Mouse (Mus musculus): Measurements from ENCODE around the gene Rcan1.

The Rcan1 gene

DNA sequence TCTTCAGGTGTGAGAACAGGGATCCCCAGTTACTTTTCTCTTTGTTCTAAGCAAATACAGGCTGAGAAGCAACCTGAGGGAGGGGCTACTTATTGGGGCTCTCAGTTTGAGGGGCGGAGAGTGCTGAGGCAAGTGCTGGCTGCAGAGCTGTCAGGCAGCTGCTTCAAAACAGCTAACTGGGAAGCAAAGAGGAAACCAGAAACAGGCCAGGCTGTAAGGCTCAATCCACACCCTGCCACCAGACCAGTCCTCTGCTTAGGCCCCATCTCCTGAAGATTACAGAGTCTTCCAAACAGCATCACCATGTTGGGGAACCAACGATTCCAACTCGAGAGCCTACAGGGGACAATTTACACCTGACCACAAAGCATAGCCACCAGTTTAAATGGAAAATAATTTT lies 2.2 kb upstream of the Rcan1 start:
- DNase-seq (ENCODE audit: low spot score in 2 of 2): no peak

DNA sequence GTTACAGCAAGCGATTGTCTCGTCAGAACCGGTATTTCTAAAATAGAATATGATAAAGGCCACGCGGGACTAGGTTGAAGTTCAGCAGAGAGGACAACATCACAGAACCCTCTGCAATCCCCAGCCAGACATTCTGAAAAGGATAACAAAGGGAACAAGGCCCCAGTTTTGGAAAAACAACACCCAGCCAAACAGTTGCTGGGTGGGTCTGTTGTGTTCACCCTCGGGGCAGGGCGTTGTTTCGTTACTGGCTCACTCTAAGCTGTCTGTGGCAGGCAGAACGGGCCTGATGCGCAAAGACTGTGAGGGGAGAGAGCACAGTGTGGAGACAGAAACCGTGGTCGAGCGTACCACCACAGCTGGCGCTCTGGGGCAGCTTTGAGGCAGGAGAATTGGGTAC lies 2.2 kb downstream of the Rcan1 start:
- no peak for DNase-seq (ENCODE audit: low spot score in 2 of 2)

DNA sequence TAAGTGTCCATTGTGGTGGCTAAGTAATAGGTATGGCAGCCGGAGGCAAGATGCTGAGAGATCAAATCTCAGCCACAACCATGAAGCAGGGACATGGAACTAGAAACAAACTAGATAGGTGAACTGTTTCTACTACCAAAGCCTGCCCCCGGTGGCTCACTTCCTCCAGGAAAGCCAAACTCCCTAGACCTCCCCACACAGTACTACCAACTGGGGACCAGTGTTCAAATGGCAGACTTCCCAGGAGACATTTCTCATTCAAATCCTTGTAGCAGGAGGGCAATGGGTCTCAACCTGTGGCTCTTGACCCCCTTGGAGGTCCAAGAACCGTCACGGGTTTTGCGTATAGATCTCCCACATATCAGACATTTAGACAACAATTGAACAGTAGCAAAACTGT lies 3.6 kb downstream of the Rcan1 start:
- DNase-seq (ENCODE audit: low spot score in 2 of 2): no peak

DNA sequence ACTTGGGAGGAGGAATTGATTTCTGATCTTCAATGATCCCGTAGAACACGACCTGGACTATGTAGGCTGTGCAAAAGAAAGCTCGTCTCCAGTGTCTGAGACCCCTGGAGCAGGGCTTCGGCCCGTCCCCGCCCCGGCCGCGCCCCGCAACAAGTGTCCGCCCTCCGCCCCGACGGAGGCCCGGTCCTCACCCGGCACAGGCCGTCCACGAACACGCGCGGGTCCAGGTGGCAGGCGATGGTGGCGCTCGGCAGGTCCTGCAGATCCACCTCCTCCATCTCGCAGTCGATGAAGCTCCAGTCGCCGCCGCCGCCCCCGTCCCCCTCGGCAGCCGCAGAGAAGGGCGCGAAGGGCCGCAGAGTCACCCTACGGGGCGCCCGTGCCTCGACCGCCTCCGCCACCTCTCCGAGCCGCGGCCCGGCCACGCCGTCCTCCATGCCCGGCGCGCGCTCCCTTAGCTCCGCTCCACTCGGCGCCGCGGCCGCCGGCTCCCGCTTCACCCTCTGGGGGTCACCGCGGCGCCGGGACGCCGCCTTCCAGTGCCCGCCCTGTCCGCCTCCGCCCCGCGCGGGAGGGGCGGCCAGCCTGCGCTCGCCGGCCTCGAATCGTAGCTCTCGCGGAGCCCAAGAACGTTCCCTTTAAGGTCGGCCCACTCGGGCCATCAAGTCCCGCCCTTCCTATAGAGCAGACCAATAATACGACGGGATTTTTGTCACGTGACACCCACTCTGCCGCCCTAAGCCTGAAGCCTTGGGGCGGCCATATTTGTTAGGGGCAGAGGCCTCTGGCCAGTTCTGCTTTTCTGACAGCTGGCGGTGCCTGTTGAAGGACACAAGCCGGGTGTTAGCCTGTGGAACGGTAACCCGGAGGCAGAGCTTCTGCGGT lies 4.8 kb downstream of the Rcan1 start:
- DNase-seq (ENCODE audit: low spot score in 2 of 2): peak; percentile 95 to 96

DNA sequence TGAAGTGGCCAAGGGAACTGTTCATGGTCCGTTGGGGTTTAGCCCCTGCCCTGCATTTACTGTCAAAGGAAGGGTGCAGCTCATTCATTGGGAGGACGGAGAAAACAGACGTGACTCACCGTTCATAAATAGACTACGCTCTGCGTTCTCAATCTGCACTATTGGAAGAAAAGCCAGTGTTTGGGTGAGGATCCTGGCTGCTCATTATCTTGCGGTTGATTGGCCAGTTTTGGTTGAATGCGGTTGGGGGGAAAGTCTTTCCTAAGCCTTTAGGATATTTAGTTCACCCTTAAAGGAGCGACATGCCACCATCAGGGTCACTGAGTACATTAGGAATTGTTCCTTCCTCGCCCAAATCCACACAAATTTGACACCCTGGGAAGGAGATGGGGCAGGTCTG lies 5.4 kb downstream of the Rcan1 start:
- DNase-seq (ENCODE audit: low spot score in 2 of 2): no peak

DNA sequence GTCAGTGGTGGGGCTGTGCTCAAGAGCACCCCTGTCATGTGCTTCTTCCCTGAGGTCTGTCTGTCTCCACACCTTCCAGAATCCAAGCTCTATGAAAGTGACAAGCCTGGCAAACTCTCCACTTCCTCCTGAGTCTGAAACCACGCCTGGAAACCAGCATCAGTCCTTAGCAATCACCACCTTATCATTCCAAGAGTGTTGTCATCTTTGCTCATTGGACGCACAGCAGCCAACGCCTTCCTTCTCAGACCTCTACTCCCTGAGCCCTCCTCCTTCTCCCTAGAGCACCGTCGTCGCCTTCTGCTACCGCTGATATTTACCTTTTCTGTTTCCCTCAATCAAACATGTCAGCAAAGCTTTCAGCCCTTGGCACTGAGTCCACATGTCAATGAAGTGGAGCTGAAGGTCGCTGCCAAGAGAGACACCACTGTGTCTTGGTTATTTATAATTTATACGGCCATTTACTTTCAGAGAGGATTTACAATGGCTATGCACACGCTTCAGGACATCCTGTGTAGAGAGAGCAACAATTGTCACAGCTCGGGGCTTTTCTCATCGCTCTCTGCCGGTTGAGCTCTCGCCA lies 6.2 kb downstream of the Rcan1 start:
- DNase-seq (ENCODE audit: low spot score in 2 of 2): no peak

DNA sequence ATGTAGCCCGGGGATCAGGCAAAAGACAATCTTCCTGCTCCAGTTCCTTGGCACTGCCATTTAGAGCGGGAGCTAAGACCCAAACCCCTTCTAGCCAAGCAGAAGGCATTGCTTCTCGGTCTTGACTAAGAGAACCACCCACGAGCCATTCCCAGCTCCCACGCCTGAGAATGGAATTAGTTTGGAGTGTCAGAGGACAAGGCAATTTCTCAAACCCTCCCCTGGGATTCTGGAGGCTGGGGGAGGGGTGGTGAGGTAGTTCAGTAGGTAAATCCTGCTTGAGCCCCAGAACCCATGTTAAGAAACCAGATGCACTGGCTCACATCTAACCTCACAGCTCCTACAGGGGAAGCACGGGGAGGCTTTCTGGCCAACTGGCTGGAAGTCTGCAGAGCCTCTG lies 9.3 kb downstream of the Rcan1 start:
- DNase-seq (ENCODE audit: low spot score in 2 of 2): no peak

DNA sequence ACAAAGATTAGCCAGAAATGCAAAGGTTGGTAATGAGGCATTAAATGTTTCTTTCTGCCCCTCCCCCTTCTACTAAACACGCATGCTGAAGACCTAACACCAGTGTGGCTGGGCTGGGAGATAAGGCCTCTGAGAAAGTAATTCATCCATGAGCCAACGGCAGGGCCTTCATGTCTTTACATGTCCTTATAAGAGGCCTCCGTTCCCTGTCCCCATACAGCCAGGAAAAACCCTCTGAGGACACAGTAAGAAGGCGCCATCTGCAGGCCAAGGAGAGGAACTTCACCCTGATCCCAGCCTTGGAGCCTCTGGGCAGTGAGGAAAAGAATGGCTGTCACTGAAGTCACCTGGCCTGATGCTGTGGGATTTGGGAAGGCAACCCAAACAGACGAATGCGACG lies 13.1 kb downstream of the Rcan1 start:
- peak in 1 of 2 experiments; percentile 68 for DNase-seq (ENCODE audit: low spot score in 2 of 2)

DNA sequence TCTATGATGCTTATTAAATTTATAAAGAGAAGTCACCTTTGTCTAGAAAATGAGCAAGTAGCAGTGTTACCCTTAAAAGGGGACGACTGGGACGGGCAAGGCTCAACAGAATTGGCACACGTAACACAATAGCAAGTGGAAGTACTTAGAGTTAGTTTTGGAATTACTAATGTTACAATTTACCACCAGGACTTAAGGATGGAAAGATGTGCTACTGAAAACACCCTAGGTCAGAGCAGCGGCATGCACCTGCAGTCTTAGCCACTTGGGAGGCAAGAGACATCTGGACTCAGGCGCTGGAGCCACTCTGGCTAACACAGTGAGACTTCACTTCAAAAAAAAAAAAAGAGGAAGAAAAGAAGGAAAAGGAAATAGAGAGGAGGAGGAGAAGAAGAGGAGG lies 14.7 kb downstream of the Rcan1 start:
- DNase-seq (ENCODE audit: low spot score in 2 of 2): no peak

DNA sequence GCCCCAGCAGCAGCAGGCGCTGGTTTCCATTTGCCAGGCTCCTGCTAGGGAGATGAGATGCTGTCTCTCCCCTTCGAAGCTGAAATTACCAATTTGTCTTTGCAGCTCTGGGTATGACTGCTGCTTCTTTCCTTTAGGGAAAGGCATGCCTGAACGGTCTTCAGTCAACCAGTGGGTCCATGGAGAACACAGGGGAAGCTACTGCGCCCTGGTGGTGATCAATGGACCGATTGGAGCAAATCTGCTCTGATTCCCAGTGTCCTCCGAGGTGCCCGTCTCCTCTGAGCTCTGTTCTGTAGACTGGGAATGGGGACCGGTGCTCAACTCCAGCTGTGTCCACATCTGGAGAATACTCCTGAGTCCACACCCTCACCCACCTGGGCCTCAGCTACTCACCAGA lies 15.2 kb downstream of the Rcan1 start:
- no peak for DNase-seq (ENCODE audit: low spot score in 2 of 2)

DNA sequence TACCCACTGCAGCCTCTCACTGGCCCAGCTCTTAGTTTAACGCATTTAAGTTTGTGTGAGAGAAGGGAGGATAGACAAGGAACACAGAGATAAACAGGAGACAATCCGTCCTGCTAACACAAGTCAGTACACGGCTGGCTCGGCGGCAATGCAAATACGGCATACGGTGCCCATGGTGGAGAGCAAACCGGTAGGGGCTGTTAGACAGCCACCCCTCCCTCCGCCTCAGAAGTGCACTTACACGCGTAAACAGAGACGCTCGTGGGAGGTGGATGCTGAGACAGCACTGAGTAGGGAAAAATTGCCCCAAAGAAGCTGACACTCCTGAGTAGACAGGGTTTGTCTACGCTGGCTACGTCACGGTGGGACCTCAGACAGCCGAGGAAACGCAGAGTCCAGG lies 16.2 kb downstream of the Rcan1 start:
- peak in 1 of 2 experiments; percentile 51 for DNase-seq (ENCODE audit: low spot score in 2 of 2)

DNA sequence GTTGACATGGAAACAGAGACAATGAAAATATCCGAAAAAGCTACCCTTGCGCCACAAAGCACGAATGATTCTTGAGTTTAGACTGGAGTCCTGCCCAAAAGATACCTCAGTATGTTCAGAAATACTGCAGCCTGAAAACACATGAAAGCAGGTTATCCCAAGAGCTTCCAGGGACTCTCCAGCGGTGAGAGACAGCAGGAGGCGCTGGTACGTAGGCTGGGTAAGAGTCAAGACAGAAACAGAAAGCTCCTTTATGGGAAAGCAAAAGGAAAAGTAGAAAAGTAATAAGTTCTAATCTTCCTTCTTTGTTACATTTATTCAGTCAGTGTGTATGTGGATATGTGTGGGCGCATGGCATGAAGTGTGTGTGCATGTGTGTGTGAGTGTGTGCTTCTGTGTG lies 16.7 kb downstream of the Rcan1 start:
- DNase-seq (ENCODE audit: low spot score in 2 of 2): no peak

DNA sequence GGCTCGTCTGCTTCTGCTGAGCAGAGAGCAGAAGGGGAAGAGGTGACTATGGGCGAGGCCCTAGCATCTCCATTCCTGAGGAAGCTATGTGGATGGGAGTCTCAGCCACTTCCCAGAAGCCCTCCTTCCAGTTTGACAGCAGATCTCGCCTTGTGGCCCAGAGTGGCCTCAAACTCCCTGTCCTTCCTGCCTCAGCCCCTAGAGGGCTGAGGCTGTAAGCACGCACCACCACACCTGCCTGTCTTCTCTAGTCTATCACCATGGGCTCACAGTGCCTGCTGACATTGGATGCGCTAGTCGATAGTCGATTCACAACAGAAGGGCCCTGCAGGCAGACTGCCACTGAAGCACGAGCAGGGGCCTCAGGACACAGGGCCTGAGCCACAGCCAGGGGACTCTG lies 18.1 kb downstream of the Rcan1 start:
- no peak for DNase-seq (ENCODE audit: low spot score in 2 of 2)

DNA sequence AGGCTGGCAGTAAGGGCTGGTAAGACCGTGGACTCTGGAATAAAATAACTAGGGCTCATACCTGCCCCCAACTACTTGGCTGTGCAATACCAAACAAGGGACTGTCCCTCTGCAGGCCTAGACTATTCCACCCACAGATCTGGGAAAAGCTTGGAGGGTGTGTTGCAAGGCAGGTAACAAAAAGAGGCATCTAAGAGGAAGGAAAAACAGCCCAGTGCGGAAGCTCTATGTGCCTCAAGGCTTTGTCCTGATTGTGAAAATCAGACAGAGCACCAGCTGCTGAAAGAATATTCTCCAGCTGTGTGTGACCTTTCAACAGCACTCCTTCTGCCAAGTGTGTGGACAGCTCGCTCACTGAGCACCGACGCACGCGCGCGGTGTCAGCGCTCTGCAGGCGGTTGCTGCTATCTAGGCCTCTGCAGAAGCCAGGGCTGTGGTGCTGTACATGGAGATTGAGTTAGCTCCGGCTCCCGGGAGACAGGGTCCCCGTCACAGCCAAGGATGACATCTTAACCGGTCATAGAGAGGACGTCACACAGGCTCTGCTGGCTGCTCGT lies 19.1 kb downstream of the Rcan1 start:
- no peak for DNase-seq (ENCODE audit: low spot score in 2 of 2)

DNA sequence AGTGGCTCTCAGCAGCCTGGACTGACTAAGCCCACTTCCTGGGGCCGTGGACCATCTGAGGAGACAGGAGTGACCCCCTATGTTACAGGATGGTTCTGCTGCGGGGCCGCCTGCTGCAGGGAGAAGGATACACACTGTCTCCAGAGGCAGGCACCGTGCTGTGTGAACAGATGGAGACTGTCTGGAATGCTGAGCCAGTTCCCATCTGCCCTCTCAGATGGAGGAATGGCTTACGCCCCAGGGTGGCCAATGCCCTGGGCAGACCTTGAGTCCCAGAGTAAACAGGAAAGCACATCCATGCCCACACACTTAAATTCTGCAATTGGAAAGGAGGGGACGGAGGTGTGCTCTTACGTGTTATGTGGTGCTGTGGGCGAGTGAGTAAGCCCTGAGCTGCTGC lies 20.3 kb downstream of the Rcan1 start:
- no peak for DNase-seq (ENCODE audit: low spot score in 2 of 2)

DNA sequence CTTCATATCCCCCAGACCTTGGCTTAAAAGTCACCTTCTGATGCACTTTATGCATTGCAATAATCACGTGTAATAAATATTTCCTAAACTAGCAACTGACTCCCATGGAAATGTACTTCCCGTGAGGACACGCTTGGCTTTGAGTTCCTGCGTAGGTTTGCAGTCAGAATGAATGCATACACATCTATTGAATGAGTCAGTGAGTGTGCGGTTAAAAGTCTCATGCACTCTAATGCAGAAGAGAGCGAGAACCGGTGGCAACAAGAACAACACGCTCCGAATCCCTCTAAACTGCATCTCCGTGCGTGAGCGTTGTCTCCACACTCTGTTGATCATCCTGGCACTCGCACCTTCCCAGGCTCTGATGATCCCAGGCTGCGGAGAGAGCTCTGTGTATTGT lies 21.6 kb downstream of the Rcan1 start:
- no peak for DNase-seq (ENCODE audit: low spot score in 2 of 2)

DNA sequence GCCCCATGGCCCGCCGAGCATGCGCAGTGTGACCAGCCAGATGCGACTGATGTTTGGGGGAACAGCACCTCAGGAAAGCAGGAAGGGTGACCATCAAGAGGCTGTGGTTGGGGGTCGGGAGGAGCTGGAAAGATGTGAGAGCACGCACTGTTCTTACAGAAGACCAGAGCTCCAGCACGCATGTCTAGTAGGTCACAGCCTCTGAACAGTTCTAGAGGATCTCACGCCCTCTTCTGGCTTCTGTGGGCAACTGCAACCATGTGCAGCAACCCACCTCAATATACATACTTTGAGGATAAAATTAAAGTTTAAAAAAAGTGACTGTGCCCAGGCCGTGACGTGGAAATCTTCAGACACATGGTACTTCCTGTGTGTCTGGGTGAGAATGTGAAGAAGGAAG lies 25.3 kb downstream of the Rcan1 start:
- DNase-seq (ENCODE audit: low spot score in 2 of 2): no peak

DNA sequence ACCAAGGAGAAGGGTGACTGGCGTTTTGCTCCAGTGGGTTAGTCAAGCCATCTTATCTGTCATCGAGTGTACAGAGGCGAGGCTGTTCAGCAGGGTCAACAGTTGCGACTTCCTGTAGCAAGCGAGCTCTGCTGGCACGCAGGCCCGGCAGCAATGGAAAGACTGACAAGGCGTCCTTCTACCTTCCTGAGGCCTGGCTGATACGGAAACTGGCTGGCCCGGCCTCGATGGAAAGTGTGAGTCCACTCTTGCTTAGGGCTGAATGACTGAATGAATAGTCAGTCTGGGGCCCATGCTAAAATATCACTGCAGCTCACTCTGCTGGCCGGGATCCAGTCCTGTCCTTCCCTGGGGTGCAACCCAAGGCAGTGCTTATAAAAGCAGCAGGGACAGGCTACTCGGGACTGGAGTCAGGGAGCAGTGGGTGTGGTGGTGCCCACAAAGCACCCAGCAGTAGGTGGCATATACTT lies 27.0 kb downstream of the Rcan1 start:
- DNase-seq (ENCODE audit: low spot score in 2 of 2): peak in 1 of 2 experiments; percentile 74

DNA sequence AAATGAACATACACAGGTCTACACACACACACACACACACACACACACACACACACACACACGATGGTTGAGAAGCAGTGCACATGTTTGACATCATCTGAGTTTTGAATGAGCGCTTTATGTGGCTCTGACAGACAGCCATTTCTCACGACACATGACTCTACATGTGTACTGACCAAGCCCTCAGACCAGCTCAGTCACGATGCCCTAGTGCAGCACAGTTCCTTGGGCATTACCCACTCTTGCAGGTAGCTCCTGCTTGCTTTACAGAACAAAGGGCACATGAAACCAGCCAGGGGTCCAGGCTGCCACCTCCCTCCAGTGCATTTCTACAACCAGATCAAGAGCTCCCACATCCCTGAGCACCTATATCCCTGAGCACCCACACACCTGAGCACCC lies 27.7 kb downstream of the Rcan1 start:
- no peak for DNase-seq (ENCODE audit: low spot score in 2 of 2)

DNA sequence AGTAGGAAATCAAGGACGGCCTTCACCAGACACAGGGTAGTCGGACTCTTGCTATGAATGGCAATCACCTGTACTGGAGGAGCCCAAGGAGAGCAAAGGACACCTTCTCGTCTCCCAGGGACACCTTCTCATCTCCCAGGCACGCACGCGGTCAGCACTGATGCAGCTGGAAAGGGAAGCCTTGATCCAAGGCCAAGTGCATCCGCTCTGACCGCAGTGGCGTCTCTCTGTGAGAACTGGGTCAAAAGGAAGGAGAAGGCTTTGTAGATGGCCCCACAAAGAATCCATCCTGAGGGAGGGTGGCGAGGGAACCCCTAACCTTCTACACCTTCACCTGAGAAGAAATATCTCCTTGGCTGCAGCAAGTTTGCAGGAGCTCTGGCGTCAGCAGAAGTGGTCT lies 28.5 kb downstream of the Rcan1 start:
- DNase-seq (ENCODE audit: low spot score in 2 of 2): no peak

DNA sequence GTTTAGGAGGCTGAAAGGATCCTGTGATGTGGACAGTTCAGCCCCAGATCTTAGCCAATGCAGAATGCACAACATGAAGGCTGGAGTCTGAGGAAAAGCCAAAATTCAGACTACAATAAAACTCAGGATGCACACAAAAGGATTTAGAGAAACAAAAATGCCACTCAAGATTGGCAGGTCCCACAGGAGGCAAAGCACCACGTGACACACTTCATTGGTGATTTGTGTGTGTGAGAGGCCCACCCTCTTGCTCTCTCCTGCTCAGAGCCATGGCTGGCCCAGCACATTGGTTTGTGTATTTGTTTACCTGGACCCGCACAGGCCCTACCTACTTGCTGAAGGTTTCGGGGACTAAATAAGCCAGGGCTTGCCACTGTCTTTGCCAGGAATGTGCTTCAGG lies 29.5 kb downstream of the Rcan1 start:
- DNase-seq (ENCODE audit: low spot score in 2 of 2): no peak

DNA sequence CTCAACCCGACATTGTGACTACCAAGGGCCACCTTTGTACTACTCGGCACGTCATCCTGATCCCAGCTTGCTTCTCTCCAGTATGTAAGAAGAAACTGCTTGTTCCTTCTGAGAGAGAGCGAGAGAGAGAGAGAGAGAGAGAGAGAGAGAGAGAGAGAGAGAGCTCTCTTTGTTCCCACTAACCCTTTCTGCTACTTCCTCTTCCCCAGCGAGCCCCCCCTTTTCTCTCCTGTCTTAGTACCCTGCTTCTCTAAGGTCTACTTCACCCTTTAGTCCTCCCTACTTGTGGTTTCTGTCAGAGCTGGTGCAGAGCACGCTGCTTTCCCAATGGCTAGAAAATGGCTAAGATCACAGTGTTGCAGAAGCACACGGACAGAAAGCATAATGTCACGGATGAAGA lies 30.4 kb downstream of the Rcan1 start:
- DNase-seq (ENCODE audit: low spot score in 2 of 2): no peak

DNA sequence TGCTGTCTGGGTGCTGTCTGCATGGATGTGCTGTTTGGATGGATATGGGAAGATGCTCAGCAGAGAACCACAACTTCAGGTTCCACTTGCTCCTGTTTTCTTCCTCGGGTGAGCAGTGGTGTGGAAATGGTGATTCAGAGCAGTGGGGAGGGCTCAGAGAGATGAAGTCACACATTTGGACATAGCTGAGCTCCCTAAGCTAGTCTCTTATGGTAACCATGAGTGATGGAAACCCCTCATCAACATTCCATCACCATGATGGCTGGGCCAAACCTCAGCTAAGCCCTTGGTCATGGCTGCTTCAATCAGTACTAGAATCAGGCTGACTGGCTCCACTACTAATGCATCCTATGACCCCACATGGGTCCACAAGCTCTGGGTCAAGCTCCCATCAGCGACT lies 30.9 kb downstream of the Rcan1 start:
- DNase-seq (ENCODE audit: low spot score in 2 of 2): no peak

Data from urinary bladder, postnatal 36 days (tissue).